Mouse (Mus musculus) spleen, adult 18-20 months (tissue): ENCODE measurements at regions not wholly inside any gene's neighbourhood (a gene's known extent, or its start where the extent isn't known, plus 50 kb on each side); places are given as distances from the start of the nearest gene placed in this dataset.

ENCODE experiments used
- DNase-seq, 2 experiments: peaks; one replicate each; pipeline ENCODE4 v3.0.0; 2022; ENCODE audit warnings: mixed read lengths in 2 of 2

- DNase-seq, result no peak
Measured at GRCm38 (mm10) chr12:58027796-58028195, 183.8 kb upstream of the Sstr1 start.

DNA sequence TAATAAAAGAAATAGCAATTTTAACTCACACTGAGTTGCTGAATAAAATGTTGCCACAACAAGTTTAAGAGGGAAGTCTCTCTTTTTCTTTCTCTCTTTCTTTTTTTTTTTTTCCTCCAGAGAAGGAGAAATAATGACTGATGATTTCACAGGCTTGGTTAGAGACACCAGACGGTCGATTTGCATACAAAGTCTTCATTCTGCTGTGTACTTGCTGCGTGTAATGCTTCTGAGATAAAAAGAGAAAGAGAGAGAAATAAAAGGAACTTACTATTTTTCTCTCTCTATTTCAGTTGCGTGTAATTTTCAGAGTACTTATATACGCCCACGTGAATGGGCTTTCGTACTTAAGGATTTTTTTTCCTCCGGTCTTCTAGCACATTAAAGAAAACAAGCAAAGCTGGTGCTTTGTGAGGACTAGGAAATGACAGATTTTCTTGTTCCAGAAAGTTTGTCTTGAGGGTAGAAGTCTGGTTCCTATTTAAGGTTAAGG lies 155.2 kb upstream of the Sstr1 start:
- DNase-seq, result no peak

- peak in 1 of 2 experiments; percentile 10 for DNase-seq
Measured at GRCm38 (mm10) chr12:58067318-58068223, 144.0 kb upstream of the Sstr1 start.

DNA sequence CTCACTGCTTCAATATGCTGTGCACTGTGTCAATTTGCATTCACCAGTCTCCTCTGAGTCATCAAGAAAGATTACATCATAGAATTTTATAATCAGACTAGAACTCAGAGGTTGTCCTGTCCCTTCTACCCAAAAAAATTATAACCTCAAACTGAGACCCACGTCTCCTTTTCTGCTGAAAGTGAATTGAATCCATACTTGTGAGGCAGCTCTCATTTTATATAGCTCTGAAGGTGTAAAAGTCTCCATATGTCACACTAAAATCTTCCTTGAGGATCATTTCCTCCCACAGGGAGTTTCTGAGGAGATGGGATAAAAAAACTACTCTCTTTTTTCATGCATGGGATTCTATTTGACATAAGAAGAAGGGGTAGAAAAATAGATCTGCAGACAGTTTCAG lies 124.3 kb upstream of the Sstr1 start:
- DNase-seq, result no peak

- DNase-seq, result no peak
Measured at GRCm38 (mm10) chr12:58112643-58113042, 98.9 kb upstream of the Sstr1 start.

- no peak for DNase-seq
Measured at GRCm38 (mm10) chr12:58139121-58139520, 72.5 kb upstream of the Sstr1 start.

- no peak for DNase-seq
Measured at GRCm38 (mm10) chr12:58151883-58152282, 59.7 kb upstream of the Sstr1 start.
